Mouse (Mus musculus) CH12.LX (cell line): ENCODE measurements around the gene Zfp978.
"Not testable (repeated sequence)": the region's sequence is repeated elsewhere in the genome, so short reads cannot be mapped to it uniquely, and the experiment has no call there.

Experiments used
- CTCF ChIP-seq, 2 experiments: IDR thresholded peaks in 1 of 2; conservative IDR thresholded peaks in 1 of 2; 2 replicates each; pipeline ENCODE4 v1.5.1; 2011 to 2012; ENCODE audit warnings: low read depth in 2 of 2, low read length in 2 of 2, improper control_type of control experiment in 1 of 2, inconsistent platforms in 1 of 2, mild to moderate bottlenecking in 1 of 2, moderate library complexity in 1 of 2
- EP300 ChIP-seq: IDR thresholded peaks from 2 replicates; pipeline ENCODE4 v1.6.1; 2011; ENCODE audit warnings: low read length, improper control_type of control experiment
- HCFC1 ChIP-seq: IDR thresholded peaks from 2 replicates; pipeline ENCODE4 v1.6.1; 2012; ENCODE audit warnings: low read depth, mild to moderate bottlenecking, inconsistent platforms, low read length, improper control_type of control experiment
- JUND ChIP-seq: conservative IDR thresholded peaks from 2 replicates; pipeline ENCODE4 v1.6.1; 2011; ENCODE audit warnings: low read depth, low read length, improper control_type of control experiment
- KAT2A ChIP-seq: IDR thresholded peaks from 2 replicates; pipeline ENCODE4 v1.6.1; 2012; ENCODE audit warnings: low read length, improper control_type of control experiment, inconsistent platforms; ENCODE audit not compliant: insufficient replicate concordance
- MAX ChIP-seq: IDR thresholded peaks from 2 replicates; pipeline ENCODE4 v1.6.1; 2011; ENCODE audit warnings: low read length, improper control_type of control experiment
- MEF2A ChIP-seq: IDR thresholded peaks from 2 replicates; pipeline ENCODE4 v1.6.1; 2014; ENCODE audit warnings: low read depth, mild to moderate bottlenecking, inconsistent platforms, low read length, improper control_type of control experiment, borderline replicate concordance
- MYC ChIP-seq: IDR thresholded peaks from 2 replicates; pipeline ENCODE4 v1.6.1; 2011; ENCODE audit warnings: low read depth, mild to moderate bottlenecking, improper control_type of control experiment, low read length
- POLR2A ChIP-seq: IDR thresholded peaks from 2 replicates; pipeline ENCODE4 v1.6.1; 2011; ENCODE audit warnings: low read depth, mild to moderate bottlenecking, improper control_type of control experiment, low read length
- POLR2AphosphoS2 ChIP-seq: IDR thresholded peaks from 2 replicates; pipeline ENCODE4 v1.6.1; 2011; ENCODE audit warnings: low read depth, low read length, improper control_type of control experiment
- SMC3 ChIP-seq: IDR thresholded peaks from 2 replicates; pipeline ENCODE4 v1.6.1; 2011; ENCODE audit warnings: low read depth, low read length, improper control_type of control experiment
- USF1 ChIP-seq: IDR thresholded peaks from 2 replicates; pipeline ENCODE4 v1.6.1; 2014; ENCODE audit warnings: low read depth, mild to moderate bottlenecking, inconsistent platforms, low read length, improper control_type of control experiment

- TF ChIP-seq EP300; POLR2A; POLR2AphosphoS2; MEF2A; USF1; MYC; KAT2A; MAX; CTCF (conservative IDR thresholded peaks at IDR 0.05 in 1 of 2, IDR thresholded peaks at IDR 0.05 in 1 of 2; ENCODE audit: low read depth in 2 of 2, low read length in 2 of 2); JUND; SMC3; HCFC1: not testable (repeated sequence)
These were observed 37.0 kb downstream of the Zfp978 start for GRCm38 (mm10) chr4:147397934-147398682.
